Mouse (Mus musculus): Measurements from ENCODE around the gene Rbm34. TPM values are rescaled to one million over a fixed set of nuclear protein-coding genes. Genes with fewer than 3 reads are reported as not detected.

Rbm34 gene
- polyA plus RNA-seq, 1 experiment from 2014 or later: 11.6 TPM

- H3K27me3 ChIP-seq: no peaks in the 10 kb centered on the region
- no peak overlapping the region for H3K27ac ChIP-seq
- H3K4me3 ChIP-seq: no peak overlapping the region
- no peak for ATAC-seq (replicated peaks; ENCODE audit: insufficient number of reproducible peaks, insufficient read depth, low FRiP score, low read depth)
- H3K9ac ChIP-seq: no peak overlapping the region
- H3K36me3 ChIP-seq: no peaks in the 10 kb centered on the region
- no peaks in the 10 kb centered on the region for H3K9me3 ChIP-seq (replicated peaks)
- no peak overlapping the region for H3K4me2 ChIP-seq
- WGBS: 84% methylated on average over 9 of the region's 9 CpGs
- peaks cover under 1% of the 10 kb centered on the region; the same call in 1 of the 2 replicates for H3K4me1 ChIP-seq (replicated peaks)
These were observed 66.9 kb downstream of the Rbm34 start for GRCm38 (mm10) chr8:126903927-126904326.

DNA sequence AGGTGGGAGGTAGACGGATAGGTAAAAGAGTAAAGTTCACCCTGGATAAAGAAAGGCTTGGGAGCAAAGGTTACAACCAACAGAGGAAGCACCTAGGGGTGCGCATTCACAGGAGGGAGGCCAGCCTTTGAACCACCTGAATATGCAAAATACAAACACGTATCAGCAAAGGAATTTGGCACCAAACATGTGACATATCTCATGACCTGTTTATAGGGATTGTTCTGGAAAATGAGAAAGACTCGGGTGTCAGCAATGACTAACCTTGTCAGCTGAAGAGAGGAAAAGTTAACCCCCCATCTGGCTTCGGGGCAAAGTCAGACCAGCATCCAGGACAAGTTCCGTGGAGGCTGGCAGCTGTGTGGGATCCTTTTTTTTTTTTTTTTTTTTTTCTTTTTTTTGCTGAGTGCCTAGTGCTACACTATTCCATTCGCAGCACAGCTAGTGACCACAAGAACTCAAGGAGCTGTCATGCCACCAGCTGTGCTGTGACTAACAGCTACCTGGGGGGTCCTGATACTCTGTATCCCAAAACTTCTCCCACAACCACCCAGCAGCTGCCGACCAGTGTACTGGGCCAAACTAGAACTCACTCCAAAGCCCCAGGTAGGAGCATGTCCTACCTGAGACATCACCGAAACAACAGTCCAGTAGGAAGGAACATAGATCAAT, 67.5 kb downstream of the Rbm34 start:
- Histone ChIP-seq H3K4me2 (no peak overlapping the region), H3K4me3 (no peak overlapping the region), H3K9me3 (replicated peaks) (no peaks in the 10 kb centered on the region), H3K27ac (no peak overlapping the region), H3K27me3 (no peaks in the 10 kb centered on the region), H3K9ac (no peak overlapping the region), H3K4me1 (replicated peaks) (no peaks in the 10 kb centered on the region), H3K36me3 (no peaks in the 10 kb centered on the region)
- 57% methylated on average over 9 of the region's 9 CpGs for WGBS
- no peak for ATAC-seq (replicated peaks; ENCODE audit: insufficient number of reproducible peaks, insufficient read depth, low FRiP score, low read depth)

DNA sequence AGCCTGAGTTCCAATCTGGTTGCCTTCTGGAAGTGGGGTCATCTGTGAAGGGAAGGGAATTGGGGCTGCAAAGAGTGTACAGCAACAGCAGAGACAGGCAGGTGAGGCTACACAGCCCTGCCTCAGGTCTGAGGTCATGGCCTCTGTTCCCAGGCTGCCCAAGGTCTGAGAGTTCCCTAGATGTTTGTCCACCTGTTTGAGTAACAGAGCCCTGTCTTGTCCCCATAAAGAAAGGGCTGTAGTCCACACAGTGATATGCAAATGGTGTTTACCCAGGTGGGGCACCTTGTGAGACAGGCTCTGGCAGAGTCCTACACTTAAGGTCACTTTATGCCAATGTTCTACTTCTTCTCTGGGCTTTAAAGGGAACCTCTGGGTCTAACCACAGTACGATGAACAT, 69.3 kb downstream of the Rbm34 start:
- Histone ChIP-seq H3K9me3 (replicated peaks) (no peaks in the 10 kb centered on the region), H3K27ac (no peak overlapping the region), H3K4me3 (no peak overlapping the region), H3K27me3 (no peaks in the 10 kb centered on the region), H3K36me3 (no peaks in the 10 kb centered on the region), H3K4me1 (replicated peaks) (no peaks in the 10 kb centered on the region), H3K4me2 (no peak overlapping the region), H3K9ac (no peak overlapping the region)
- no peak for ATAC-seq (replicated peaks; ENCODE audit: insufficient number of reproducible peaks, insufficient read depth, low FRiP score, low read depth)
- 76% methylated on average over 1 of the region's 1 CpGs for WGBS

DNA sequence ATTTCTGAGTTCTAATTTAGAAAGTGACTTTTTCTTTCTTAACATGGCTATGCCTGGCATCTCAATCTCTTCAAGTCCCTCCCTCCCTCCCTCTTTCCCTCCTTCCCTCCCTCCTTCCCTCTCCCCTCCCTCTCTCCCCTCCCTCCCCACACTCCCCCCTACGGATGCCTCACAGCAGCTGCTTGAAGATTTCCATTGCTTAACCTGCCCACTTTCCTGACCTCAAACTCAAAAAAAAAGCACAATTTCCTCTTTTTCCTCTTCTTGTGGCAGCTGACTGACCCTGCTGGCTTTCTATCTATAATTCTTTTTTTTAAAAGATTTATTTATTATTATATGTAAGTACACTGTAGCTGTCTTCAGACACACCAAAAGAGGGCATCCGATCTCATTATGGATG, 69.8 kb downstream of the Rbm34 start:
- Histone ChIP-seq H3K4me2 (no peak overlapping the region), H3K9me3 (replicated peaks) (no peaks in the 10 kb centered on the region), H3K9ac (no peak overlapping the region), H3K4me3 (no peak overlapping the region), H3K27ac (no peak overlapping the region), H3K36me3 (no peaks in the 10 kb centered on the region), H3K4me1 (replicated peaks) (no peaks in the 10 kb centered on the region), H3K27me3 (no peaks in the 10 kb centered on the region)
- no peak for ATAC-seq (replicated peaks; ENCODE audit: insufficient number of reproducible peaks, insufficient read depth, low FRiP score, low read depth)
- 63% methylated on average over 2 of the region's 2 CpGs for WGBS

Other genes starting within 250 kb of the Rbm34 start
- 183 TPM in 2 replicates for gene Tomm20, start 25.2 kb downstream of the Rbm34 start, polyA plus RNA-seq (2015; fragmentation: Nextera tagmentation; extraction: Ambion mirVana)
- 14.9 and 17.5 TPM in 2 replicates for gene Pard3, start 92.8 kb upstream of the Rbm34 start, polyA plus RNA-seq (2015; fragmentation: Nextera tagmentation; extraction: Ambion mirVana)